Mouse (Mus musculus) inflammation-experienced regulatory T-cells, adult 16 weeks (primary cell): Measurements from ENCODE around the gene Zfp534. TPM values are rescaled to one million over a fixed set of nuclear protein-coding genes. Genes with fewer than 3 reads are reported as not detected.

ENCODE experiments used
- polyA plus RNA-seq: library from polyadenylated mRNA; unstranded; fragments of 100-300 nt; shearing (Covaris generic); gene quantifications from one replicate; pipeline ENCODE4 v1.2.1, GENCODE M21; 2017

The Zfp534 gene
- not detected for polyA plus RNA-seq

DNA sequence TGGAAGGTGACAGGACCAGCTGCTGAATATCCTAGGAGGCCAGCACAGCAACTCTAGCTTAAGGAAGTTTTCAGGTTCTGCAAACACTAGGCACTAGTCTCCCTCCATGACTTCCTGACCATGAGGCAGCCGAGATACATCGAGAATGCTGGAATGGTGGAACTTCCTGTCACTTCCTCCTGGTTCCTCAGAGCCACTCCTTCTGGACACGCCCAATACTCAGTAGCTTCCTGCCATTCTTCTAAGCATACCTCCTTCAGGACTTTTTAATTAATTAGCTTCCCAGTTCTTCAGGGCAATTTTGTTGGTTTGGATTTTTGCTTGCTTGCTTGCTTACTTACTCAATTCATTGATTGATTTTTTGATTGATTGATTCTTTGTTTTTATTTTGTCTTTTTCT is at the start of gene Zfp534:
Gene Zfp534, minus strand, starts transcription at position 101 of the 400 bp plus-strand sequence.

DNA sequence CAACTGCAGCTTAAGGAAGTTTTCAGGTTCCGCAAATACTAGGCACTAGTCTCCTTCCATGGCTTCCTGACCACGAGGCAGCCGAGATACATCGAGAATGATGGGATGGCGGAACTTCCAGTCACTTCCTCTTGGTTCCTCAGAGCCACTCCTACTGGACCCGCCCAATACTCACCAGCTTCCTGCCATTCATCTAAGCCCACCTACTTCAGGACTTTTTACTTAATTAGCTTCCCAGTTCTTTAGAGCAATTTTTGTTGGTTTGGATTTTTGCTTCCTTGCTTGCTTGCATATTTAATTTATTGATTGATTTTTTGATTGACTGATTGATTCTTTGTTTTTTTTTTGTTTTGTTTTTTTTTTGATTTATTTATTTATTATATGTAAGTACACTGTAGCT is 59.9 kb downstream of the Zfp534 start, which contains the start of gene Zfp979:
Gene Zfp979, minus strand, starts transcription at position 101 of the 400 bp plus-strand sequence.

Other genes starting within 250 kb of the Zfp534 start
- gene Zfp982, start 210.1 kb downstream of the Zfp534 start, polyA plus RNA-seq, result 0.49 TPM
- gene Gm16503, start 162.3 kb downstream of the Zfp534 start, polyA plus RNA-seq, result 0.26 TPM
- 1.4 TPM for gene Zfp985, start 149.3 kb downstream of the Zfp534 start, polyA plus RNA-seq
- gene Zfp979, start 60.0 kb downstream of the Zfp534 start, polyA plus RNA-seq, result 0.17 TPM
- 32.5 TPM for gene Zfp984, start 107.2 kb upstream of the Zfp534 start, polyA plus RNA-seq
- 6.3 TPM for gene Zfp933, start 145.8 kb upstream of the Zfp534 start, polyA plus RNA-seq
- gene Miip, start 166.3 kb upstream of the Zfp534 start, polyA plus RNA-seq, result 128 TPM
- 5.6 TPM for gene Fv1, start 166.4 kb upstream of the Zfp534 start, polyA plus RNA-seq
- gene Mfn2, start 202.2 kb upstream of the Zfp534 start, polyA plus RNA-seq, result 55.8 TPM
- gene Plod1, start 234.2 kb upstream of the Zfp534 start, polyA plus RNA-seq, result 11.6 TPM
- gene 2510039O18Rik, start 238.3 kb upstream of the Zfp534 start, polyA plus RNA-seq, result 4.5 TPM